Mouse (Mus musculus) frontal cortex, postnatal 25 days (tissue): ENCODE data around the gene Efcab6.
A peak's percentile ranks its signal among the peaks of the same experiment; 100 is the strongest.

Experiments
- DNase-seq, 2 experiments: peaks; one replicate each; pipeline ENCODE4 v3.0.0; 2022; ENCODE audit warnings: low spot score in 2 of 2

Gene Efcab6

GRCm38 (mm10) chr15:83879845-83880244, 185.3 kb downstream of the Efcab6 start:
- DNase-seq: no peak

- no peak for DNase-seq
Observed at GRCm38 (mm10) chr15:83877898-83878297, 187.3 kb downstream of the Efcab6 start.

- no peak for DNase-seq
Observed at GRCm38 (mm10) chr15:83877155-83877866, 187.9 kb downstream of the Efcab6 start.

GRCm38 (mm10) chr15:83870936-83871335, 194.2 kb downstream of the Efcab6 start:
- DNase-seq: no peak

- no peak for DNase-seq
Observed at GRCm38 (mm10) chr15:83865626-83866025, 199.6 kb downstream of the Efcab6 start.

GRCm38 (mm10) chr15:83857129-83857528, 208.1 kb downstream of the Efcab6 start:
- DNase-seq: peak; percentile 77 to 85

GRCm38 (mm10) chr15:83853400-83853811, 211.8 kb downstream of the Efcab6 start:
- no peak for DNase-seq

- DNase-seq: no peak
Observed at GRCm38 (mm10) chr15:83848193-83848592, 217.0 kb downstream of the Efcab6 start.

GRCm38 (mm10) chr15:83847512-83847911, 217.7 kb downstream of the Efcab6 start:
- DNase-seq: no peak

GRCm38 (mm10) chr15:83846592-83846991, 218.6 kb downstream of the Efcab6 start:
- no peak for DNase-seq

GRCm38 (mm10) chr15:83845734-83846133, 219.4 kb downstream of the Efcab6 start:
- DNase-seq: no peak

- no peak for DNase-seq
Observed at GRCm38 (mm10) chr15:83842915-83843789, 222.0 kb downstream of the Efcab6 start.

GRCm38 (mm10) chr15:83842419-83842818, 222.8 kb downstream of the Efcab6 start:
- DNase-seq: no peak

- DNase-seq: no peak
Observed at GRCm38 (mm10) chr15:83840950-83841719, 224.0 kb downstream of the Efcab6 start.

- no peak for DNase-seq
Observed at GRCm38 (mm10) chr15:83832265-83832664, 232.9 kb downstream of the Efcab6 start.

GRCm38 (mm10) chr15:83829226-83829625, 236.0 kb downstream of the Efcab6 start:
- no peak for DNase-seq

- DNase-seq: no peak
Observed at GRCm38 (mm10) chr15:83828011-83828410, 237.2 kb downstream of the Efcab6 start.
